Mouse (Mus musculus) left cerebral cortex, postnatal 10 days (tissue): ENCODE data around the gene Tom1l2. TPM values are rescaled to one million over a fixed set of nuclear protein-coding genes. Genes with fewer than 3 reads are reported as not detected.

Experiments used
- DNase-seq, 2 experiments: peaks; one replicate each; pipeline ENCODE4 v3.0.0; 2021 to 2022; ENCODE audit warnings: low spot score in 2 of 2, mixed read lengths in 1 of 2; ENCODE audit errors: extremely low spot score in 1 of 2
- intact Hi-C: fragments of 180-260 bp; cut with DNase I; formaldehyde crosslinking; loops from one replicate; pipeline ENCODE4 v1.15.1; 2025
- total RNA-seq, 2 experiments: library from RNA; stranded (reverse); gene quantifications; 2 replicates each; pipeline ENCODE4 v1.2.3; 2021

Gene Tom1l2
- total RNA-seq, 2 experiments from 2014 or later = 132 to 133 TPM

GRCm38 (mm10) chr11:60250971-60251643 is 101.6 kb downstream of the Tom1l2 start:
- peak in 1 of 2 experiments; percentile 48 for DNase-seq
- intact Hi-C loops = loop anchor here (5.0 kb wide), 1 partner anchor 36 kb away; no protein-coding TSS in a partner anchor

GRCm38 (mm10) chr11:60249885-60250284 is 102.8 kb downstream of the Tom1l2 start:
- intact Hi-C loops = loop anchor here (5.0 kb wide), 1 partner anchor 37 kb away; no protein-coding TSS in a partner anchor
- no peak for DNase-seq

- DNase-seq = no peak
- intact Hi-C loops = no loop called here
These were observed 103.9 kb downstream of the Tom1l2 start for GRCm38 (mm10) chr11:60248596-60249404.

GRCm38 (mm10) chr11:60247753-60248550 is 104.8 kb downstream of the Tom1l2 start:
- no peak for DNase-seq
- intact Hi-C loops = no loop called here

GRCm38 (mm10) chr11:60246077-60246476 is 106.6 kb downstream of the Tom1l2 start:
- no peak for DNase-seq
- intact Hi-C loops = no loop called here

- no peak for DNase-seq
- intact Hi-C loops = no loop called here
These were observed 108.1 kb downstream of the Tom1l2 start for GRCm38 (mm10) chr11:60244503-60245143.

- DNase-seq = no peak
- intact Hi-C loops = no loop called here
These were observed 112.2 kb downstream of the Tom1l2 start for GRCm38 (mm10) chr11:60240509-60240908.

GRCm38 (mm10) chr11:60235351-60235750 is 117.4 kb downstream of the Tom1l2 start:
- DNase-seq = no peak
- intact Hi-C loops = no loop called here

- peak in 1 of 2 experiments; percentile 50 for DNase-seq
- intact Hi-C loops = no loop called here
These were observed 119.5 kb downstream of the Tom1l2 start for GRCm38 (mm10) chr11:60233235-60233634.

GRCm38 (mm10) chr11:60232441-60233058 is 120.2 kb downstream of the Tom1l2 start:
- intact Hi-C loops = no loop called here
- DNase-seq = no peak

GRCm38 (mm10) chr11:60231951-60232350 is 120.8 kb downstream of the Tom1l2 start:
- intact Hi-C loops = no loop called here
- DNase-seq = no peak

- no peak for DNase-seq
- intact Hi-C loops = no loop called here
These were observed 121.4 kb downstream of the Tom1l2 start for GRCm38 (mm10) chr11:60231326-60231725.

- intact Hi-C loops = no loop called here
- DNase-seq = no peak
These were observed 122.2 kb downstream of the Tom1l2 start for GRCm38 (mm10) chr11:60230512-60230911.

- no peak for DNase-seq
- intact Hi-C loops = no loop called here
These were observed 122.9 kb downstream of the Tom1l2 start for GRCm38 (mm10) chr11:60229821-60230220.

- intact Hi-C loops = no loop called here
- no peak for DNase-seq
These were observed 124.2 kb downstream of the Tom1l2 start for GRCm38 (mm10) chr11:60228525-60228924.

- DNase-seq = no peak
- intact Hi-C loops = no loop called here
These were observed 126.8 kb downstream of the Tom1l2 start for GRCm38 (mm10) chr11:60225874-60226273.

- DNase-seq = no peak
- intact Hi-C loops = no loop called here
These were observed 128.0 kb downstream of the Tom1l2 start for GRCm38 (mm10) chr11:60224676-60225075.

GRCm38 (mm10) chr11:60222469-60223236 is 130.1 kb downstream of the Tom1l2 start, which contains the start of gene Srebf1:
TSS of gene Srebf1 (minus strand) at chr11:60222581.
- intact Hi-C loops = no loop called here
- DNase-seq = peak; percentile 66 to 91
